Mouse (Mus musculus) mouse embryonic stem cell (cell line): ENCODE results near the gene Dop1a.

Experiments
- in situ Hi-C, 2 experiments: fragments of 300-500 bp; cut with MboI; formaldehyde crosslinking; loops; 1 replicate in 1 of 2; 3 replicates in 1 of 2; pipeline ENCODE4 v1.14.3; 2019 to 2020; ENCODE audit warnings: low sequenced_read_pairs in 2 of 2, low pct_unique_long_range_greater_than_20kb in 1 of 2, mixed read lengths in 1 of 2; ENCODE audit not compliant: unreplicated experiment in 1 of 2

Dop1a gene

GRCm38 (mm10) chr9:86466990-86467870 lies at the start of gene Dop1a:
TSS of gene Dop1a (plus strand) at chr9:86467154.
- in situ Hi-C loops: loop anchor here (5.0 to 25.0 kb wide), 2 partner anchors 105 to 680 kb away; partner anchors contain the start of genes Pgm3 (in 2 of the 2) and Rwdd2a (in 2 of the 2)

DNA sequence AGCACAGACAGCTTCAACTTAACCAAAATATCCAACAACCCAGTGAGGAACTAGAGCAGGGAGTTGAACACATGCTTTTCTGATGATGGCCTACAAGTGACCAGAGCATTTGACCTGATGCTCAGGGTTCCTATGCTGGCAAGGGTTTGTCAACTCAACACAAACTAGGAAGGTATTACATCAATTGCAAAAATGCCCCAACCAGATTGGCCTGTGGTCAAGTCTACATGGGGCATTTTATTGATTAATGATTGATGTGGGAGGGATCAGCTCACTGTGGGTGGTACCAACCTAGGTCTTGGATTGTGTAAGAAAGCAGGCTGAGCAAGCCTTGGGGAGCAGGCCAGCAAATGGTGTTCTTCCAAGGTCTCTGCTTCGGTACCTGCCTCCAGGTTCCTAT lies 49.0 kb upstream of the Dop1a start:
- in situ Hi-C loops: no loop called here

- in situ Hi-C loops: no loop called here
Measured at GRCm38 (mm10) chr9:86419366-86419765, 47.6 kb upstream of the Dop1a start.

- in situ Hi-C loops: no loop called here
Measured at GRCm38 (mm10) chr9:86423331-86423730, 43.6 kb upstream of the Dop1a start.

DNA sequence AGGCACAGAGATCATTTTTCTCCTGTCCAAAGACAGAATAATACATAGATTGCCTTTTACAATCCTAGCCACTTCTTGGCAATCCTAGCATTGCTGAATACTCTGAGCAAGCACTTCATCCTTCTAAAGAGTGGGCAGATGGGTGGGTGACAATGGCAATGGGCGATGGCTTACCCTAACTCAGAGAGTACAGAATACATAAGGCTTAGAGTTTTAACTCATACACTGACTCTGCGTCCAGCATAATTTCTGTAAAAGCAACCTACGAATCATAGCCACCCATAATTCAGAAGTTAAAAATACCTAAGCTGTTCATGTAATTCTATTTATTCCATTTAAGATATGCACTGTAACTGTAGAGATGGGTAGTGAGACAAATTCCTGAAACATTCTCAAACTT lies 31.4 kb upstream of the Dop1a start:
- in situ Hi-C loops: no loop called here

GRCm38 (mm10) chr9:86436608-86437007 lies 30.3 kb upstream of the Dop1a start:
- in situ Hi-C loops: no loop called here

DNA sequence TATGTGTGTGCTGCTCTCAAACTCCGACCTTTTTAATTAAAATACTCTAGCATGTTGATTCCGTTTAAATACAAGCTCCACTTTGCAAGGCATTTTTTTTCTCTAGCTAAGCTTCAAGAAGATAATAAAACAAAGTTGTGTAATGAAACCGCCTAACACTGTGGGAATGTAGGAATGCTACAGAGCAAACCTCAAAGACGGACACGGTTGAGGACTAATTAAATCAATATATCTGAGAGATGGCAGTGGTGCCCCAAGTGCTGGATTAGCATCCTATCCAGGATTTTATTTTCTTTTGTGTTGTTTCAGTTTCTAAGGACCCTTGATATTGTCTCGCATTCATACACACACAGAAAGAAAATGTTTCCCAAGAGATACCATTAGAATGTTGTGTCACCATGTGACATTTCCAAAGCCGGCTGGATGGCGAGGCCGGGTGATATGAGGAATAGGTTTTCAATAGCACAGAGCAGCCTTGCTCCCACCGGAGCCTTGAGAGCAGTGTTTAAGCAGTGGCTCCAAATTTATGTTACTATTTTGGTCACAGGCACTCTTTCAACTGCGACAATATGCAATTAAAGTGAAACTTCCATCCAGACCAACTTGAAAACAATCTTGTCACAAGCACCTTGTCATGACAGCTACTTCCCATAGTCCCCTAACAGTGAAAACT lies 28.5 kb upstream of the Dop1a start:
- in situ Hi-C loops: no loop called here

GRCm38 (mm10) chr9:86442248-86442647 lies 24.7 kb upstream of the Dop1a start:
- in situ Hi-C loops: loop anchor here in 1 of 2 experiments (10.0 kb wide), 1 partner anchor 667 kb away; no protein-coding TSS in a partner anchor

GRCm38 (mm10) chr9:86446847-86447246 lies 20.1 kb upstream of the Dop1a start:
- in situ Hi-C loops: loop anchor here in 1 of 2 experiments (10.0 kb wide), 1 partner anchor 672 kb away; no protein-coding TSS in a partner anchor

DNA sequence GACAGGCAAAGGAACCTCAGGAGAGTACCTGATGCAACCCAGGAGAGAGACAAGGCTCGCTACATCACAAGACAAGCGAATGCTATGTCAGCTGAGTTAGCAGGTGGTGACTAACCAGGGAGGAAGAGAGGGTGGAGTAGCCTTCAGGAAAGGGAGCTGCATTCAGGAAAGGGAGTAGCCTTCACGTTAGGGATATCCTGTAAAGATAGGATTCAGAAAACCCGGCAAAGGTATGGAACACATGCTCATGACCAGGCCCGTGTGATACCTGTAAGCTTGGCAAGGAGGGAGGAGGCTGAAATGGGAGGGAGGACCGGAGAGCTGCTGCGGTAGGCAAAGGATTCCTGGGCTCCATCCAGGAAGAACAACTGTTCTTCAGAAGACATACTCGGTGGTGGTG lies 19.5 kb upstream of the Dop1a start:
- in situ Hi-C loops: loop anchor here in 1 of 2 experiments (10.0 kb wide), 1 partner anchor 673 kb away; no protein-coding TSS in a partner anchor

DNA sequence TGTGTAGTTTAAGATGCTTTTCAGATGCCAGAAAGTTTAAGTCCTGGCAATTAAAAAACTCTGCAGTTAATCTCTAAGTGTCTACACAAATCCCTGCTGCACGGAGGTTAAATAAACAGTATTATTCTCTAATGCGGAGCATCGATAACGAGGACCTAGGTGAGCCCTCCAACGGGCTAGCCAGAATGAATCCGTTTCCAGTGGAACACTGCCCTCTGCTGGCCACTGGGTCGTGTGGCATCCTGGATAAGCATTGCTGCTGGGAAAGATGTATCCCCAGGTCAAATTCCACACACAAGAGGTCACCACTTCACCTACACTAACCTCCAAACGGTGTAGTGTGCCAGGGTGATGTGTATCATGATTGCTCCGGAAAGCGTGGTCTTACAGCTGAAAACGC lies 17.4 kb upstream of the Dop1a start:
- in situ Hi-C loops: loop anchor here in 1 of 2 experiments (10.0 kb wide), 1 partner anchor 675 kb away; no protein-coding TSS in a partner anchor

DNA sequence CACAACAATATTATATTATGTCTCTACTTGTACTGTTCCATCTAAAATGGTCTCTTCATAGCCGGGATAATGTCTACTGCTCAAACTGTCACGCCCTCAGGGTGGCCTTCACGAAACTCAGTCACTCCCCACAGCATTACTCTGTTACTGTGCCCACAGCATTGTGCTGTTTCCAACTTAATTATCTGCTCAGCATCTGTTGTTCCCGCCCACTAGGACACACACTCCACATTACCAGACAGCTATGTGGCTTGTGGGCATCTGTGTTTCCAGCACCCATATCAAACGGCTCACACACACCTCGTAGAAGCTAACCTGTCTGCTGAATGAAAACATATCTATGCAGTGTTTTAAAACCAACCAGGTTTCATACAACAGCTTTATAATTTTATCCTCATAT lies 15.9 kb upstream of the Dop1a start:
- in situ Hi-C loops: loop anchor here in 1 of 2 experiments (25.0 kb wide), 1 partner anchor 664 kb away; no protein-coding TSS in a partner anchor

DNA sequence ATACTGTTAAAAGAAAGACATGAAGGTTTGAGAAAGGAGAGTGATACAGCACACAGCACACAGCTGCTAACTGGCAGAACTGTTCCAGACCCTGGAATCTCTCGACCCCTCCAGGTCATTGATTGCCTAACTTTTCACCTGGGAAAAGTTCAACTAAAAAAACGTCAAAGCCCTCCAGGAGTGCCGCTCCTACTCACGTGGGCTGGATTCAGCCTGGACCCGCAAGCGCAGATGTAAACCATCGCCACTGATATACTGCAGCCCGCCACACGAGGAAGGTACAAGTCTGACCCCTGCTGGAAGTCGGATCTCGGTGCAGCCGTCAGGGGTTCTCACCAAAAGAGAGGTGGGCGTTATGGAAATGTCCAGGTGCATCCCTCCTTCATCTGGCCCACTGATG lies 15.3 kb upstream of the Dop1a start:
- in situ Hi-C loops: loop anchor here in 1 of 2 experiments (25.0 kb wide), 1 partner anchor 664 kb away; no protein-coding TSS in a partner anchor

DNA sequence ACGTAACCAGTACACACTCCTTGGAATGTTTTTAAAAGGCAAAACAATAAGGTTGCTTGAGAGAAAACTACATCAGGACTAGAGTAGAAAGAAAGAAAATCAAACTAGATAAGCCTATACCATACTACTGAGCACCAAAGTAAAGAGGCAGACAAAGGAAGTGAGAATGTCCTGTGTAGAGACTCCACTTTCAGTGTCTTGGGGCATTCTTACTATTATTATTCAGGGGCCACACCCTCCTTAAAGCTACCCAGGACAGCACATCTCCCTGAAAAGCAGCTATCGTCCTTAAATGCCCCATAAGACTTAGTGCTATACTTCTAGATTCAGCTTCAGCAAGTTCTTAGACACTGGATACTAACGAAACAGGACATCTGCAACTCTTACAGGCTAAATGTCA lies 13.3 kb upstream of the Dop1a start:
- in situ Hi-C loops: loop anchor here in 1 of 2 experiments (25.0 kb wide), 1 partner anchor 666 kb away; no protein-coding TSS in a partner anchor

GRCm38 (mm10) chr9:86464151-86465105 lies 2.5 kb upstream of the Dop1a start, which contains the start of gene Ube2cbp:
TSS of gene Ube2cbp (minus strand) at chr9:86464950.
- in situ Hi-C loops: loop anchor here (5.0 to 25.0 kb wide), 2 partner anchors 108 to 677 kb away; partner anchors contain the start of genes Pgm3 (in 2 of the 2) and Rwdd2a (in 2 of the 2)

DNA sequence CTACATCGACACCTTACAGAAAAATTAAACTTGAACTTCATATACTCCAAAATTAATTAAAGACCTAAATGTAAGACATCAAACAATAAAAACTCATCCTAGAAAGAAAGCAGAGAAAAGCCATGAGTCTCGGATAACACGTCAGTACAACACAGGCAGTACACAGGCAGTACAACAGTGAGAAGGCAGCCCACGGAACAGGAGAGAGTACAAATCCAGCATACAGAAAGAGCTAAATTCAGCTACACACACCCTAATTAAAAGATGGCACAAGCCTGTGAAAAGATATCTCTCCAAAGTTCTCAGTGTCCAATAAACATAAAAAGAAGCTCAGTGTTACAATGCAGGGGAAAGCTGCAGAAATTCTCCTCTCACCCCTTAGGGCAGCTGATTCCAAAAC lies 9.0 kb downstream of the Dop1a start:
- in situ Hi-C loops: no loop called here

GRCm38 (mm10) chr9:86476763-86477162 lies 9.8 kb downstream of the Dop1a start:
- in situ Hi-C loops: no loop called here
